Mouse (Mus musculus) spleen, adult 12 weeks (tissue): ENCODE measurements around the gene Hyou1.
A peak's percentile ranks its signal among the peaks of the same experiment; 100 is the strongest.
"Not testable (repeated sequence)": the region's sequence is repeated elsewhere in the genome, so short reads cannot be mapped to it uniquely, and the experiment has no call there.

ENCODE experiments used
- DNase-seq: peaks from one replicate; pipeline ENCODE4 v3.0.0; 2022; ENCODE audit warnings: low spot score

Gene Hyou1

GRCm38 (mm10) chr9:44406906-44407751 is 27.8 kb downstream of the Hyou1 start, which contains the start of the genes Rps25 and Trappc4:
TSS of gene Rps25 (plus strand) at chr9:44407139.
TSS of gene Trappc4 (minus strand) at chr9:44407600.
- DNase-seq, result peak; percentile 90

GRCm38 (mm10) chr9:44407752-44408097 is 28.4 kb downstream of the Hyou1 start:
- DNase-seq, result no peak

GRCm38 (mm10) chr9:44408693-44409092 is 29.4 kb downstream of the Hyou1 start:
- not testable (repeated sequence) for DNase-seq

GRCm38 (mm10) chr9:44410647-44411336 is 31.5 kb downstream of the Hyou1 start:
- DNase-seq, result no peak

- no peak for DNase-seq
These were observed 32.4 kb downstream of the Hyou1 start for GRCm38 (mm10) chr9:44411601-44412130.

GRCm38 (mm10) chr9:44412306-44412705 is 33.0 kb downstream of the Hyou1 start:
- DNase-seq, result no peak

GRCm38 (mm10) chr9:44412781-44413180 is 33.5 kb downstream of the Hyou1 start:
- no peak for DNase-seq

GRCm38 (mm10) chr9:44417156-44417891 is 38.0 kb downstream of the Hyou1 start:
- DNase-seq, result no peak

- peak; percentile 89 for DNase-seq
These were observed 38.6 kb downstream of the Hyou1 start for GRCm38 (mm10) chr9:44417892-44418363.

GRCm38 (mm10) chr9:44418519-44419385 is 39.5 kb downstream of the Hyou1 start, which contains the start of gene Ccdc84:
TSS of gene Ccdc84 (minus strand) at chr9:44418569.
- no peak for DNase-seq

- DNase-seq, result not testable (repeated sequence)
These were observed 40.4 kb downstream of the Hyou1 start for GRCm38 (mm10) chr9:44419730-44420129.

- DNase-seq, result no peak
These were observed 41.1 kb downstream of the Hyou1 start for GRCm38 (mm10) chr9:44420280-44420898.

GRCm38 (mm10) chr9:44423576-44423975 is 44.3 kb downstream of the Hyou1 start:
- DNase-seq, result no peak

GRCm38 (mm10) chr9:44432577-44433185 is 53.4 kb downstream of the Hyou1 start:
- no peak for DNase-seq

GRCm38 (mm10) chr9:44435747-44436146 is 56.5 kb downstream of the Hyou1 start:
- DNase-seq, result no peak

GRCm38 (mm10) chr9:44440961-44441360 is 61.7 kb downstream of the Hyou1 start, which contains the start of gene Foxr1:
TSS of gene Foxr1 (minus strand) at chr9:44441136.
- no peak for DNase-seq
